Mouse (Mus musculus) CH12.LX (cell line): ENCODE results near the gene Ddn.

Experiments
- CHD1 ChIP-seq: IDR thresholded peaks from 2 replicates; pipeline ENCODE4 v1.6.1; 2012; ENCODE audit warnings: low read depth, low read length, improper control_type of control experiment, inconsistent platforms
- CTCF ChIP-seq, 2 experiments: IDR thresholded peaks in 1 of 2; conservative IDR thresholded peaks in 1 of 2; 2 replicates each; pipeline ENCODE4 v1.5.1; 2011 to 2012; ENCODE audit warnings: low read depth in 2 of 2, low read length in 2 of 2, improper control_type of control experiment in 1 of 2, inconsistent platforms in 1 of 2, mild to moderate bottlenecking in 1 of 2, moderate library complexity in 1 of 2
- E2F4 ChIP-seq: IDR thresholded peaks from 2 replicates; pipeline ENCODE4 v1.6.1; 2011; ENCODE audit warnings: low read depth, low read length, improper control_type of control experiment; ENCODE audit not compliant: insufficient replicate concordance
- EP300 ChIP-seq: IDR thresholded peaks from 2 replicates; pipeline ENCODE4 v1.6.1; 2011; ENCODE audit warnings: low read length, improper control_type of control experiment
- HCFC1 ChIP-seq: IDR thresholded peaks from 2 replicates; pipeline ENCODE4 v1.6.1; 2012; ENCODE audit warnings: low read depth, mild to moderate bottlenecking, inconsistent platforms, low read length, improper control_type of control experiment
- JUN ChIP-seq: IDR thresholded peaks from 2 replicates; pipeline ENCODE4 v1.6.1; 2011; ENCODE audit warnings: low read depth, mild to moderate bottlenecking, low read length, improper control_type of control experiment, moderate library complexity; ENCODE audit not compliant: insufficient read depth
- MAZ ChIP-seq: IDR thresholded peaks from 2 replicates; pipeline ENCODE4 v1.6.1; 2012; ENCODE audit warnings: low read depth, mild to moderate bottlenecking, inconsistent platforms, low read length, improper control_type of control experiment, moderate library complexity
- POLR2A ChIP-seq: IDR thresholded peaks from 2 replicates; pipeline ENCODE4 v1.6.1; 2011; ENCODE audit warnings: low read depth, mild to moderate bottlenecking, improper control_type of control experiment, low read length
- RAD21 ChIP-seq: IDR thresholded peaks from 2 replicates; pipeline ENCODE4 v1.6.1; 2011; ENCODE audit warnings: low read depth, mild to moderate bottlenecking, low read length, improper control_type of control experiment, moderate library complexity
- RCOR1 ChIP-seq: conservative IDR thresholded peaks from 2 replicates; pipeline ENCODE4 v1.6.1; 2012; ENCODE audit warnings: low read depth, mild to moderate bottlenecking, inconsistent platforms, low read length, improper control_type of control experiment
- ZC3H11A ChIP-seq: IDR thresholded peaks from 2 replicates; pipeline ENCODE4 v1.6.1; 2012; ENCODE audit warnings: low read depth, mild to moderate bottlenecking, inconsistent platforms, low read length, improper control_type of control experiment

DNA sequence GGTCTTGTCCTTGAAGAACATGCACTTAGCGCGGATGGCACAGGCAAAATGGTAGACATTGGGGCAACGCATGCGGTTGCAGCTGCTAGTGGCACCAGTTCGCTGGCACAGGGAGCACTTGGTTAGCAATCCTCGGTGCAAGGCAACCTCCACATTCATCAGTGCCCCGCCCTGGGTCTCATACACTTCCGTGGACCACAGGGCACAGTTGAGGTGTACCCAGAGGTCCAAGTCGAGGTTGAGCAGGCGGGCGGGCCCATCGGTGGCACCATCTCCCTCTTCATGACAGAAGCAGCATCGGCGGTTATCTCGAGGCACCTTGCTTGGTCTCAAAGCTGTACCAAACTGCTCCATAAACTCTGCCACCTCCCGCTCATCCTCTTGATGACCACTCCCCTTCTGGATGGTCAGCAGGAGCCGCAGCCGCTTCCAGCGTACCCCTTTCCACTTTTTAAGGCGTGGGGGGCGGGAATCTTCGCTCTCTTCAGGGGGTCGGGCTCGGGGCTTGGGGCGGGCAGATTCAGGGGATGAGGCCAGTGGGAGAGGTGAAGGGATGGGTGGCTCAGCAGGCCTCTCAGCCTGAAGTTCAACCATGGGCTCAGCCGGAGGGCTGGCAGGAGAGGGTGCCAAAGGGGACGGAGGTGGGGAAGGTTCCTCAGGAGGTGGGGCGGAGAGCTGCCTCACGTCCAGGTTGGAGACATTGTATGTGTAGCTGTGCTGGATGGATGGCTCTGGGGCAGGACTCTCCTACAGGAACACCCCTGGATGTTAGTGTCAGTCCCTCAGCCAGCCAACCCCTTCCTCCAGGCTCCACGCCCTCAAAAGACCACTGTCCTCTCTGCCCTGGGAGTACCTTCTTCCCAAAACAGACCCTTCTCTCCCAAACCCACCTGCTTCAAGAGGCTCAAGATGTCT is 30.6 kb upstream of the Ddn start:
- TF ChIP-seq JUN (no peak), RAD21 (no peak), CTCF (conservative IDR thresholded peaks at IDR 0.05 in 1 of 2, IDR thresholded peaks at IDR 0.05 in 1 of 2; ENCODE audit: low read depth in 2 of 2, low read length in 2 of 2) (no peak), RCOR1 (no peak), MAZ (no peak), CHD1 (no peak), ZC3H11A (no peak), POLR2A (no peak), HCFC1 (no peak), EP300 (no peak), E2F4 (no peak)
